Mouse (Mus musculus): ENCODE data around the gene Polr2a. TPM values are rescaled to one million over a fixed set of nuclear protein-coding genes. Genes with fewer than 3 reads are reported as not detected.

The Polr2a gene
- polyA plus RNA-seq, 1 experiment from 2014 or later, result 29.9 TPM

DNA sequence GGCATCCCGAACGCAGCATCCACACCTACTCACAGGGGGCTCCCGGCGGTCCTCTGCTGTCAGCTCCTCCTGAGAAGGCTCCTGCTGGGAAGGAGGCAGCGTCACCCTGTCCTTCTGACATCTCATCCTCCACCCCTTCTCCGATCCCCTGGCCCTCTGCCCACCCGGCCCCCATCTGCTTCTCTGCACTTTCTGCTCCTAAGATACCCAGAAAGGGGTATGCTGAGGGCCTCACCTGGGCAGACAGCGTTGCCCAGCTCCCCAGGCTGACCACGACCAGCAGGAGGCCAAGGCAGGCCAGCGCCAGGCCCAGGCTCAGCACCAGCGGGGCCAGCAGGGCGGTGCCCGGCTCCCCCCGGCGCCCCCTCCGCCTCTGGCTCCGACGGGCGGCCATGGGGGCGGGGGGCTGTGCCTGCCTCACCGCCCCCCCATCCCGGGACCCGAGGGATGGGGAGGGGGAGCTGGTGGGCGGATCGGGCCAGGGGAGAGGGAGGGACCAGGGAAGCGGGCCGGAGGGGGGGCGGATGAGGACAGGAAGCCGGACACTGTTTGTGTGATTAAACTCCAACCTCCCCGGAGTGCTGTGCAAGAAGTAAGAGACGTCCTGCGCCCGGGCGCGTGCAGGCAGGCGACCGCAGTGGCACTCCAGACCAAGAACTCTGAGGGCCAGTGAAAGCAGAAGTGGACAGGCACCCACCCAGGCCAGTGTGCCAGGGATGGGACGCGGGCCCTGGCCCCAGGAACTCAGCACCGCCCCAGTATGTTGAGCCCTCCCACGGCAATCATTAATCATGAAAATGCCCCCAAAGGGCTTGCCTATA lies 62.9 kb downstream of the Polr2a start, which contains the start of the genes Tnfsf12 and Tnfsfm13:
Tnfsf12 (minus strand) TSS at position 489 of the 821 bp plus-strand sequence.
Tnfsfm13 (minus strand) TSS at position 738 of the 821 bp plus-strand sequence.
- no peaks in the 10 kb centered on the region for H3K27me3 ChIP-seq
- peak within 1 kb of the TSS; percentile 61 for H3K4me3 ChIP-seq (replicated peaks)
- H3K36me3 ChIP-seq, result no peaks in the 10 kb centered on the region
- peak within 1 kb of the TSS; percentile 91 for H3K4me2 ChIP-seq
- 0 out of 2 replicates have a peak, but pooled peaks cover 3% of the 10 kb centered on the region for H3K9me3 ChIP-seq (replicated peaks)
- peak within 1 kb of the TSS; percentile 91 for H3K27ac ChIP-seq
- peak; percentile 86 for ATAC-seq (replicated peaks; ENCODE audit: low FRiP score)
- peaks cover 25% of the 10 kb centered on the region for H3K4me1 ChIP-seq
- peak within 1 kb of the TSS; percentile 79 for H3K9ac ChIP-seq
- WGBS, result under 1% methylated on average over 37 of the region's 41 CpGs

DNA sequence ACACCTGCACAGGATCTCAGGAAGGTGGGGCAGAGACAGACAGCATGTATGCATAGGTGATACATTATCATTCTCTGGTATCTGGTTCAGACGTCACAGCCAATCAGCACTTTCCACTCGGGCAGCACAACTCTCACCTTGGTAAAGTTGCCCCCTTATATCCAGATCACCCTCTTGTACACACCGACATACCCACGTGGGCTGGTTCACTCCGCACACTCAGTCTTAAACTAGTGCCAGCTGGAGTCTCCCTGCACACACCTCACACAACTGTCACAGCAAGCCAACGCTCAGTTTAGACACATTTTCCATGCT lies 63.4 kb downstream of the Polr2a start:
- ATAC-seq (replicated peaks; ENCODE audit: low FRiP score), result no peak; the same call in 1 of the 2 replicates
- Histone ChIP-seq H3K9me3 (replicated peaks) (0 out of 2 replicates have a peak, but pooled peaks cover 3% of the 10 kb centered on the region), H3K27ac (peak overlapping the region; percentile 91), H3K36me3 (no peaks in the 10 kb centered on the region), H3K9ac (peak overlapping the region; percentile 79), H3K27me3 (no peaks in the 10 kb centered on the region), H3K4me2 (peak overlapping the region; percentile 91), H3K4me1 (peaks cover 25% of the 10 kb centered on the region), H3K4me3 (replicated peaks) (peak overlapping the region; percentile 61)
- 29% methylated on average over 6 of the region's 6 CpGs for WGBS

DNA sequence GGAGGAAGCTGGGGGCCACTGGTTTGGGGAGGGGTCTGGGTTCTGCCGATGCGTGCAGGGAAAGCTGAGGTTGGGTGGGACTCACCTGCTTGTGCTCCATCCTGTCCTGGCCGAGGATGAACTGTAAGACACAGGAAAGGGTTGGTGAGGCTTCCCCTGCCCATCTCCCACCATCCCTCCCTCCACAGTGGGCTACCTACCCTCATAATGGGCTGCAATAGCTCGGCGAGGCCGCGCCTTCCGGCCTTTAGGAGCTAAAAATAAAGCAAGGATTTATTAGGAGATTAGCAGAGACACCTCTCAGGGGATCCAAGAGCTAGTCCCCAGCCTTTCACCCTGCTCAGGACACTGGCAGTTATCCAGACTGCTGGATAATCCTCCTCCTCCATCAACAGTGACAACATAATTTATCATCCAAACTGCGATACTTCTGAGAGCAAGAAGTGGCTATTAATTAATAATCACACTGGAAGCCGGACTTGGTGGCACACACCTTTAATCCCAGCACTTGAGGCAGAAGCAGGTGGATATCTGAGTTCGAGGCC lies 64.9 kb downstream of the Polr2a start:
- peaks cover 25% of the 10 kb centered on the region for H3K4me1 ChIP-seq
- no peaks in the 10 kb centered on the region for H3K27me3 ChIP-seq
- H3K4me2 ChIP-seq, result no peak overlapping the region
- WGBS, result 53% methylated on average over 11 of the region's 11 CpGs
- ATAC-seq (replicated peaks; ENCODE audit: low FRiP score), result no peak
- no peak overlapping the region for H3K4me3 ChIP-seq (replicated peaks)
- no peaks in the 10 kb centered on the region for H3K36me3 ChIP-seq
- 0 out of 2 replicates have a peak, but pooled peaks cover 2% of the 10 kb centered on the region for H3K9me3 ChIP-seq (replicated peaks)
- H3K9ac ChIP-seq, result no peak overlapping the region
- H3K27ac ChIP-seq, result peak overlapping the region; percentile 18; the same call in 1 of the 2 replicates

DNA sequence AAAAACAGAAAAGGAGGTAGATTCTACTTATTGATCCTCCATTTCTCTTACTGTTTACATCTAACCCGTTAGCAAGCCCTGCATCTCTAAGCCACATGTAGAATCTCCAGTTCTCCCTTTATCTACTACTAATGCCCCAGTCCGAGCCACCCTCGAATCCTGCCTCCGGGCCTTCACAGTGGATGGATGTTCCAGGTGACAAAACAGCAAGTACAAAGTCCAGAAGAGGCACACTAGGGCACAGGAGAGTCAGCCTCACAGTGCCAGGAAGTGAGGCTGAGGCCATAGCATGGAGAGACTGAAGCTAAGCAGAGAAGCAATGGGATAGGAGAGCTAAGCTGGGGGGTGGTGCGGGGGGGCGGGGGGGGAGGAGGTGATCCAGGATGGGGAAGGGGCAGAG lies 65.6 kb downstream of the Polr2a start:
- no peak overlapping the region for H3K4me3 ChIP-seq (replicated peaks)
- peak overlapping the region; percentile 18; the same call in 1 of the 2 replicates for H3K27ac ChIP-seq
- H3K4me1 ChIP-seq, result peaks cover 25% of the 10 kb centered on the region
- WGBS, result 86% methylated on average over 6 of the region's 6 CpGs
- H3K4me2 ChIP-seq, result no peak overlapping the region
- H3K9me3 ChIP-seq (replicated peaks), result no peaks in the 10 kb centered on the region
- ATAC-seq (replicated peaks; ENCODE audit: low FRiP score), result no peak
- H3K36me3 ChIP-seq, result no peaks in the 10 kb centered on the region
- H3K27me3 ChIP-seq, result no peaks in the 10 kb centered on the region
- no peak overlapping the region for H3K9ac ChIP-seq

DNA sequence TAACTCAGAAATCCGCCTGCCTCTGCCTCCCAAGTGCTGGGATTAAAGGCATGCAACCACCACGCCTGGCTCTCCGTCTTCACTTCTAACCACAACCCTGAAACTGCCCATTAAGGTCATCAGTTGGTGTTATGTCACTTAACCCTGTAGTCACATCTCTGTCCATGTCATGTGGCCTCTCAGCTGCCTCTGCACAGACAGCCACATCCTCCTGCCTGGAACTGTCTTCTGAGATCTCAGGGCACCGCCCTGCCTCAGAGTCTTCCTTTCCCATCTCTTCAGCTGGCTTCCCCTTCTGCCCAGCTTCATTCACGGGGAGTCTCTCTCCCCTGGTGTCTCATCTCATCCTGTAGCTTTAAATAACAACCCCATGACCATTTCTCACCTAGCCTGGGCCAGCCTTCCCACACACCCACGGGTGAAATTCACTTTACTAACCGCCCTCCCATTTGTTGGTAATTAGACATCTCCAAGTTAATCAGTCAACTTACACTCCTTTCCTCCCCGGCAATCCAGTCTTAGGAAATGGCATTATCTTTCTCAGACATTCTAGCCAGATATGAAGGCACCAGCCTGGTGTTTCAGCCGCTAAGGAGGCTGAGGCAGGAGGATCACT lies 66.1 kb downstream of the Polr2a start:
- Histone ChIP-seq H3K27me3 (no peaks in the 10 kb centered on the region), H3K9me3 (replicated peaks) (no peaks in the 10 kb centered on the region), H3K9ac (no peak overlapping the region), H3K4me1 (peaks cover 25% of the 10 kb centered on the region), H3K27ac (peak overlapping the region; percentile 7; the same call in 1 of the 2 replicates), H3K4me3 (replicated peaks) (no peak overlapping the region), H3K36me3 (no peaks in the 10 kb centered on the region), H3K4me2 (no peak overlapping the region)
- no peak for ATAC-seq (replicated peaks; ENCODE audit: low FRiP score)
- 65% methylated on average over 9 of the region's 9 CpGs for WGBS

DNA sequence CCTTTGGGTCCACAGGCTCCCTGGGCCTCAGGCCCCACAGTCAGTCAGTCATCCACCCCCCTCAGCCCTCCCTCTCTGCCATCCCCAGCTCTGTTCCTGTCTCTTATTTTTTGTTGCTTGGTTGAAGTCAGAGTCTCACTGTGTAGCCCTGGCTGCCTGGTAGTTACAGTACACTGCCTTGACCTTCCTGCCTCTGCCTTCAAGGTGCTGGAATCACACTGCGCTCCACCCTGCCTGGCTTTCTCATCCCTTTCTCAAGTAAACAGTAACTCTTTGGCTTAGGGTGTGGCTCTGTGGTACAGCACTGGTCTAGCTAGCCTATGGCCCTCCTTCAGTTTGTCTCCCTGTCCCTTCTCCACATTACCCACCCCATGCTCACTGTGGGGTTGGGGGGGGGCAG lies 68.5 kb downstream of the Polr2a start:
- Histone ChIP-seq H3K27ac (no peak overlapping the region), H3K27me3 (no peaks in the 10 kb centered on the region), H3K9ac (no peak overlapping the region), H3K9me3 (replicated peaks) (no peaks in the 10 kb centered on the region), H3K4me3 (replicated peaks) (no peak overlapping the region), H3K36me3 (no peaks in the 10 kb centered on the region), H3K4me1 (peaks cover 35% of the 10 kb centered on the region), H3K4me2 (no peak overlapping the region)
- 90% methylated on average over 1 of the region's 1 CpGs for WGBS
- ATAC-seq (replicated peaks; ENCODE audit: low FRiP score), result no peak

DNA sequence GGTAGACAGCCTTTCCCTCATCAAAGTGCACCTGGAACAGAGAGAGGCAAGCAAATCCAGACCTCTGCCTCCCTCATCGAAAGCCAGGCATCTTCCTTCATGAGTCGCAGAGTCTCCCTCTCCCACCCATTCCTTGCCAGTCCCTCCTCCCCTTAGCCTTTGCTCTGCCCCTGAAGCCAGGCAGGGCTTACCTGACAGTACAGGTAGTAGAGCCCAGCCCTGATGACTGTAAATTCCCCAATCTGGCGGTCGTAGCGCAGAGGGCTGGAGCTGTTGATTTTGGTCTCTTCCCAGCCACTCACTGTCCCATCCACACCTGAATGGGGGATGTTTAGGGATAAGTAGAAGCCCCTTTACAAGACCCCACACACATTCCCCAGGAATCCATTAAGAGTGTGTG lies 71.4 kb downstream of the Polr2a start:
- Histone ChIP-seq H3K27me3 (no peaks in the 10 kb centered on the region), H3K9me3 (replicated peaks) (no peaks in the 10 kb centered on the region), H3K4me3 (replicated peaks) (no peak overlapping the region), H3K4me1 (peaks cover 33% of the 10 kb centered on the region), H3K36me3 (no peaks in the 10 kb centered on the region), H3K27ac (peak overlapping the region; percentile 7; the same call in 1 of the 2 replicates), H3K4me2 (no peak overlapping the region), H3K9ac (no peak overlapping the region)
- 61% methylated on average over 5 of the region's 5 CpGs for WGBS
- no peak for ATAC-seq (replicated peaks; ENCODE audit: low FRiP score)

DNA sequence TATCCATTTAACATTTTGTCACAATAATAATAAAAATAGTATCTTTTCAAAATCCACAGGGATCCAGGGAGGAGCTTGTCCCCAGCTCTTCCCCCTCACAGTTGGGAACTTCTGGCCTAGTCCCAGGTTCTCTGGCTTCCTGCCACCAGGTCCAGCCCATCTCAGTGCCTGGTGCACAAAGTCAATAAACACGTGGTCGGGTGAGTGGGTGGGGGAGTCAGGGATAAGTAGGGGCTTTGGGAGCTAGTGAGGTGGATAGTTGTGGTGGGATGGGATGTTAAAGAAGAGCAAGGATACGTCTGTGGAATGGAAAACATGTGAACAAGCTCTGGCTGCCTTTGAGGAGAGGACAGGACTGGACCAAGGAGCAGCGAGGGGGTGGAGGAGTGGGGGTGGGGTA lies 72.1 kb downstream of the Polr2a start:
- no peak overlapping the region for H3K9ac ChIP-seq
- peaks cover 35% of the 10 kb centered on the region for H3K4me1 ChIP-seq
- no peak overlapping the region for H3K4me2 ChIP-seq
- 15% methylated on average over 4 of the region's 4 CpGs for WGBS
- H3K36me3 ChIP-seq, result no peaks in the 10 kb centered on the region
- ATAC-seq (replicated peaks; ENCODE audit: low FRiP score), result no peak
- no peak overlapping the region for H3K4me3 ChIP-seq (replicated peaks)
- peak overlapping the region; percentile 7; the same call in 1 of the 2 replicates for H3K27ac ChIP-seq
- H3K27me3 ChIP-seq, result no peaks in the 10 kb centered on the region
- no peaks in the 10 kb centered on the region for H3K9me3 ChIP-seq (replicated peaks)

DNA sequence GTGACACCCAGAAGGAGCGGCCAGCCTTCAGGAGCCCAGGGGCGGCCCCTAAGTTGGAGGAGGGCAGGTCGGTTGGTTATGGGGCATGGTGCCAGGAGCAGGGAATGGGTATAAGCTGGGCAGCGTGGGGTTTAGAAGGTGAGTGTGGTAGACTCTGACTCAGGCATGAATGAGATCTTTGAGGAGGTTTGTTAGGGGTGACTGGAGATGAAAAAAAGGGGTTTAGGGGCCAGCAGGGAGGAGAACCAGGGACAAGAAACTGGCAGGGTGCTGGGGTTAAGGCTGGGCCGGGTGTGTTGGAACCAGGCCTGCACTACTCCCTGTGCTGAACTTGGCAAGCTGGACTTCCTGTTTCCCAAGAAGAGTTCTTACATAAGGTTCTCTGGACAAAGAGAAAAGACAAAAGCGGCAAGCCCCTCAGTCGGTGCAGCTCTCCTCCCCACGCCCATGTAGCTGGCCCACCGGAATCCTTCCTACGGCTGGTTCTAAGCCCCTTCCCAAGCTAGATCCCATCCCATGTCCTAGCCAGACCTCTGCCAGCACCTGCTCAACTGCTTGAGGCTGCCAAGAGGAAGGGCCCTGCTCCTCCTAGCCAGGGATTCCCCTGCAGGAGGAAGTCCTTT lies 72.8 kb downstream of the Polr2a start, which contains the start of gene Tnfsf13:
Tnfsf13 (minus strand) TSS at position 259 of the 623 bp plus-strand sequence.
- Histone ChIP-seq H3K4me2 (no peak within 1 kb of the TSS), H3K36me3 (no peaks in the 10 kb centered on the region), H3K27me3 (no peaks in the 10 kb centered on the region), H3K9me3 (replicated peaks) (no peaks in the 10 kb centered on the region), H3K9ac (no peak within 1 kb of the TSS), H3K4me3 (replicated peaks) (no peak within 1 kb of the TSS), H3K27ac (peak within 1 kb of the TSS; percentile 79), H3K4me1 (peaks cover 41% of the 10 kb centered on the region)
- ATAC-seq (replicated peaks; ENCODE audit: low FRiP score), result no peak
- WGBS, result 73% methylated on average over 10 of the region's 10 CpGs

DNA sequence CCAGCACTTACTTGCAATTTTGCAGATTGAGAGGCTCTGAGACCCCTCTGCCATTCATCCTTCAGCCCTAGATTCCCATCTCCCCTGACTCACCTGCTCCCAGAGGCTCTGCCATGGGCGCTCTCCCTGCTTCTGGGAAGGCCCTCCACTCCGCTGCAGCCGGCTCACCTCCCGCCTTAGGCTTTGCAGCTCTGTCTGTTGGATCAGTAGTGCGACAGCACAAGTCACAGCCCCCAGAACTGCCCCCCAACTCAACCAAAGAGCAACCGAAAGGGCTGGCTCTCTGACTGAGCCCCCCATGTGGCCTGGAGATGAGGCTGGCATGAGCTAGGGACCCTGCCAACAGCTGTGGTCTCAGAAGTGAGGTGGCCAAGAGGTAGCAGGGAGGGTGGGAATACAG lies 73.5 kb downstream of the Polr2a start:
- Histone ChIP-seq H3K9me3 (replicated peaks) (no peaks in the 10 kb centered on the region), H3K9ac (no peak overlapping the region), H3K36me3 (peaks cover 7% of the 10 kb centered on the region), H3K27ac (peak overlapping the region; percentile 79; the same call in 1 of the 2 replicates), H3K4me3 (replicated peaks) (no peak overlapping the region), H3K27me3 (no peaks in the 10 kb centered on the region), H3K4me2 (no peak overlapping the region), H3K4me1 (peaks cover 48% of the 10 kb centered on the region)
- ATAC-seq (replicated peaks; ENCODE audit: low FRiP score), result no peak
- WGBS, result 86% methylated on average over 6 of the region's 6 CpGs

DNA sequence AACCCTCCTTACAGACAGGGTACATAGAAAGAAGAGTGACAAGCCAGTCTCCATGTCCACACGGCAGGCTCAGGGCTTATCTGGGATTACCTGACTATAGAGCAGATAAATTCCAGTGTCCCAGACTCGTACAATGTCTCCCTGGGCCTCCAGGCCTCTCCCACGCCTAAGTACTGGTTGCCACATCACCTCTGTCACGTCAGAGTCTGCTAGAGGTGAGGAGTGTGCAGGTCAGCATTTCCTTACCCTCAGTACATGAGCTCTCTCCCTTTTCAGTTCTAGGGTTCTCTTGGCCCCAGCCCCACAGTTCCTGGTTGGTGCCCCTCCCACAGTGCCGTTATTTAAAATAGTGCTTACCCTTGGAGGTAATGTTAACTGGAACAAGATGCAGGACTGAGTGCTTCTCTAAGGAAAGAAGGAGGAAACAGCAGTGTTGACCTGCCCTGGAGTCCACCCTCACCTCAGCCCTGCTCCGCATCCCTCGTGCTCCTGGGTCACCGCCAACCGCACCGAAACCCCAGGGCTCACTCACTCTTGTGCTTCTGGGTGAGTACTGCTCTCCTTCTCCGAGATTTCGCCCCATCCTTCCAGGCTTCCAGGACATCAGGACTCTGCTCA lies 74.2 kb downstream of the Polr2a start:
- 79% methylated on average over 12 of the region's 12 CpGs for WGBS
- Histone ChIP-seq H3K4me2 (no peak overlapping the region), H3K4me3 (replicated peaks) (no peak overlapping the region), H3K9me3 (replicated peaks) (no peaks in the 10 kb centered on the region), H3K9ac (no peak overlapping the region), H3K36me3 (peaks cover 13% of the 10 kb centered on the region), H3K27me3 (no peaks in the 10 kb centered on the region), H3K27ac (no peak overlapping the region), H3K4me1 (peaks cover 53% of the 10 kb centered on the region)
- ATAC-seq (replicated peaks; ENCODE audit: low FRiP score), result no peak
